Mouse (Mus musculus) c-Kit-positive CD71-negative TER-119-negative erythroid progenitor cells, embryonic 14.5 days (primary cell): ENCODE data around the gene Camk1d.
"Not testable (repeated sequence)": the region's sequence is repeated elsewhere in the genome, so short reads cannot be mapped to it uniquely, and the experiment has no call there.

Experiments used
- DNase-seq: peaks from one replicate; pipeline ENCODE4 v3.0.0-alpha.2; 2013; ENCODE audit warnings: low read depth

The Camk1d gene

DNA sequence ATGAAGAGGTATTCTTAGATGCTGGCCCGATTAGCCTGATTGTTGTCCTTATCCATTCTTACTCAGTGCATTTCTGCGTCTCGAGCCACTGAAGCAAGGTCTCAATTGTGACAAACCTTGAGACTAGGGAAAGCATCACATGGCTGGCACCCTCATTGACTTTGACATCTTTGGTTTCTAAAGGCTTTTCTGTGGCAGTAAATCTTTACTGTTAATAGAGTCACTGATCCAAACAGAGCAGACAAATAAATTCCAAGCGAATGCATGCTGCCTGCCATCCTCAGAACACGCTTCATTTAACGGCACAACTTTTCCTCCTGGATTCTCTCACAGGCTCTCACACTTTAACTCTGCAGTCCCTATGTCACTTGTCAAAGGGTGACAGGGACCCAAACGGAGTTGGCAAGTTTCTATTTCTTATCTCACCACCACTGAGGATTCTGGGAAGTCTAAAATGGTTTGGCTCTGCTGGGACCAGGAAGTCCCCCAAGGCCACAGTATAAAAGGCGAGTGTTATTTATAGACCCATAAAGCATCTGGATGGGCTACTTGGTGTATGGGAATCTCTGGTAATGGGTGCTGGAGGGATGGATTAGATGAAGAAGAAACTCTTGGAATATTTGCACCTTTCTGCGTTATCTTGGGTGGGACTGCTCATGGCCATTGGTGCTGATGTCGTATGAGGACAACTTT, 141.9 kb downstream of the Camk1d start:
- DNase-seq, result no peak

DNA sequence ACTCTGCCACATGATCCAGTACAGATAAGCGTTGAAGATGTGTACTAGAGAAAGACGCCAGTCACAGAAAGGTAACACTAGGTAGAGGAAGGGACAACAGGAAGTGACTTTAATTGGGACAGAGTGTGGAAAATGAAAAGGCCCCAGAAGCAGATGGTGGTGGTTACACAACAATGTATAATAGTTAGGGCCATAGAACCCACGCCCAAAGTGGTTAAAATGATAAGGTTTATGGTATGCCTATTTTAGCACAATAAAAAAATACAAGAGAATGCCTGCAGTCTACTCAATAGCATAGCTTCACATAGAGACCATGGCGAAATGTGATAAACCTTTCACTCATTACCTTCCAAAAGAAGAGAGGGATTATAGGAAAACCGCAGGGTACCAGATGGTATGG, 147.7 kb downstream of the Camk1d start:
- DNase-seq, result no peak

GRCm38 (mm10) chr2:5563685-5564084, 150.6 kb downstream of the Camk1d start:
- DNase-seq, result no peak

DNA sequence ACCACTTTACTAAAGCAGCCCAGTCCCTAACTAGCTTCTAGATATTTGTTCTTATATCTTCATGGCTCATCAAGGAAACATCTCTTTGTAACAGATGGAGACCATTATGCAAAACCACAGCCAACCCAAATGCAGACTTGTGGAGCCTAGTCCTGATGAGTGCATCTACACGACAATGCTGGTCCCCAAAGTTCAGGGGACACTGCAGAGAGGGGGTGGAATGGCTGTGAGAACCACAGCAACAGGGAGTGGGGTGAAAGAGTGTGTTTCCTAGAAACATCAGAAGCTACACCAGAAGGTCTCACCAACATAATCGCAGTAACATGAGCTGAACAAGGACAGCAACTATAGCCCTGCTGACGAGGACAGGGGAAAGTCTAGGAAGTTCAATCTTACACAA, 152.9 kb downstream of the Camk1d start:
- no peak for DNase-seq

DNA sequence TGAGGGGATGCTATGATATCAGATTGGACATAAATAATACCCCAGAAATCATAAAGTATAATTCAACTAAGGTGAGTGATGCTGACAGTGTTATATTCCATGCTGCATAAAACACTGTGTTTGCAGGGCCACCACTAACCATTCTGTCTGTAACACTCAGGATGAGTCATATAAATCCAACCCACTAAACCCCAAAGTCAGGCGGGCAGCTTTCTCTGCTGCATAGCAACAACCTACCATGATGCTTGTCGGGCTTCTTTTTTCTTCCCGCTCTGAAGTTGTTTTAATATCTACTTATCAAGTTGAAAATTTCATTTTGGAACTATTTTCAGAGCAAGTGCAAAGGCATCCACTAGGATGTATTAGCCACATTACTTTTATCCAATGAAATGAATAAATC, 161.1 kb downstream of the Camk1d start:
- DNase-seq, result no peak

GRCm38 (mm10) chr2:5551758-5552255, 162.5 kb downstream of the Camk1d start:
- DNase-seq, result no peak

GRCm38 (mm10) chr2:5549334-5549733, 165.0 kb downstream of the Camk1d start:
- no peak for DNase-seq

DNA sequence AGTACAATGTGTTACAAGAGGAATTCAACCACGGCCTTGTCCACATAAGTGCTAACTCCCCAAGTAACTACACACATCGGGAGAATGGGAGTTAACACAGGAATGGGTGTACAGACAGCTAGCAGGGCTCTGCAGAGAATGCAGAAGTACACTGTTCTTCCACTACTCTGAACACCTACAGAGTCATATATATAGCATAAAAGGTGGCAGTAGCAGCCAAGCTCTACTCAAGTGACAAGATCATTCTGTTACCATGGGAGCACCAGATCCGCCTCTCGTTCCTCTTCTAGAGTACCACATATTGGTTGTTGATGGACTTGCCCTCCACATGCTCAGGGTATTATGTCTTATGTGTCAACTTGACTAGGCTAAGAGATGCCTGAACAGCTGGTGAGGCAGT, 165.4 kb downstream of the Camk1d start:
- no peak for DNase-seq

- DNase-seq, result no peak
These were observed 173.4 kb downstream of the Camk1d start for GRCm38 (mm10) chr2:5540870-5541269.

DNA sequence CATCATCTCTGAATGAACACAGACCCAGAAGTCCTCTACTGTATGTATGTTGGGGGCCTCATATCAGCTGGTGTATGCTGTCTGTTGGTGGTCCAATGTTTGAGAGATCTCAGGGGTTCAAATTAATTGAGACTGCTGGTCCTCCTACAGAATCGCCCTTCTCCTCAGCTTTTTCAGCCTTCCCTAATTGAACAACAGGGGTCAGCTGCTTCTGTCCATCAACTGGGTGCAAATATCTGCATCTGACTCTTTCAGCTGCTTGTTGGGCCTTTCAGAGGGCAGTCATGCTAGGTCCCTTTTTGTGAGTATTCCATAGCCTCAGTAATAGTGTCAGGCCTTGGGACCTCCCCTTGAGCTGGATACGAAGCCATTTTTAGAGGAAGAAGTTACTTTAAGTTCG, 174.4 kb downstream of the Camk1d start:
- not testable (repeated sequence) for DNase-seq

DNA sequence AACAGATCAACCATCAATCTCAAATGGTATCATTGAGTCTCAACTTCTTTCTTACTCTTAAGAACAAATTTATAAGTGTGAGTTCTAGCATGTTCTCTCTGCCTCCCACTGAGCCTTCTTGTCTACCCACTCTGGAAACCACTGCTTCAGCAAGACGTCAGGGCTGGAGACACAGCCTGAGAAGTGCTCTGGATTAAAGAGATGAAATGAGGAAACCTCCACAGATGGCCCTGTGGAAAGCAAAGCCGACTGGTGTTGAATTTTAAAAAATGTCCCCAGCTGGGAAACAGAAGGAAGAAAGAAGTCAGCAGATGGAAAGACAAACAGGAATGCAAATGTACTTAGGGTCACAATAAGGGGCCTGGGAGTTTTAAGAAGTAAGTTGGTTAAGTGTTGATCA, 180.4 kb downstream of the Camk1d start:
- no peak for DNase-seq

DNA sequence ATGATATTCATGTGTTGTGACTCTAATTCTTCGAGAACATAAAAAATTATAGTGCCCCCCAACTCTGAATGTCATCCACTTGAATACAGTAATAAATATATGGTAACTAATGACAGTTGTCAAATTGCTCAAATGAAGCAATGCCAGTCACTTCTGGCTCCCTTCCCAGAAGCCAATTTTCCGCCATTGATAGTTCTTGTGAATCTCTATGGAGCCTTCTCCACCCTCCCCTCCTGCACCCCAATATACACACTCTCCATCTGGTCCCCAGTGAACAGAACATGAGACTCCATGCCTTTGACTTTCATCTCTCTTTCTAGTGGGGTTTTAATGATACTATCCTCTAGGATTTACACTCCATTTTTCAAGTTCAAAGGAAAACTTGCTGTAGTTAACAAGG, 184.3 kb downstream of the Camk1d start:
- DNase-seq, result no peak

GRCm38 (mm10) chr2:5519221-5519669, 195.1 kb downstream of the Camk1d start:
- no peak for DNase-seq

DNA sequence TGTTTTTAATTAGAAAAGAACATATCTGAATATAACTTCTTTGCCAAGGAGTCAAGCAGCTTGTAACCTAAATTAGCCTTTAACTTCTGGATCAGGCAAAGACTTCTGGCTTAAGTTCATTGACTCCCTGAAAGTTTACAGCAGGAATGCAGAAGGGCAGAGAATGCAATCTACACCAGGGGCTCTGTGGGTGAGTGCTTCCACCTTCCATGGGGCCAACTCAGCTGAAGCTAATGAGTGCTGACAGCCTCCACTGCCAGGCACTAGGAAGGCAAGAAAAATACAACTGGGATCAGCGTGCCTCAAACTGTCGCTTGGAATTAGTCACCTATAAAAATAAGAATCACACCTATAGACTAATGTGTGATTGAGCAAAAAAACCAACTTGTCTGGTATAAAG, 199.2 kb downstream of the Camk1d start:
- DNase-seq, result no peak

DNA sequence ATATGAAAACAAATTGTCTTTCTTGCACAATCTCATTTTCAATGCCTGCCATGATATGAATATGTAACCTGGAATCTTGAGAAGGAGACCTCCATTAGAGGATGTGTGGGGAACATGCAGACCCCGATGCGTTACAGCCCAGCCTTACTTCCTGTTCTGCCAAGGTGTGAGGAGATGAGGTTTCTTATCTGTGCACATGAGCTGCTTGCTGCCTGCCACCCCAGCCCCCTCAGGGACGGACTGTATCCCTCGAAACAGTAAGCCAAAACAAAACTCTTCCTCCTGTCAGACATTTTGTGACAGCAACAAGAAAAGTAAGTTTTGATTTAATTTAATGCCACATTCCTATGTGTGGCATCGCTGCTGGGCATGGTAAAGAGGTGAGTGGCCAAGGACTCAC, 200.2 kb downstream of the Camk1d start:
- DNase-seq, result no peak

DNA sequence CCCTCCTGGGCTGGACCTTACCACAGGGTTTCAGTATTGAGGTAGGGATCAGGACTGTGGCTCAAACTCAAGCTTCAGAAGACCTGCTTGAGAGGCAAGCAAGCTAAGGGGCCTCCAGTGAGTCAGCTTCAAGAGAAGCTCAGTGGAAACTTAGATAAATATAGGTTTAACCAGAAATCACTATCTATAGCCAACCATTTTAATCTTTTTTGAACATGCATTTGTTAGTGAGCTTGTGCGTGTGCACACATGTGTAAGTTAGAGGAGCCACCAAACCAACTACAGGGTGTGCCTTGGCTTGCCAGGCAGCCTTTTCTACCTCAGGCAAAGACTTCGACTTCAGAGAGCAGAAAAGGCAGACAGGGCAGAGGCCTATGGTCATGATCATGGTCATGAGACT, 200.7 kb downstream of the Camk1d start:
- no peak for DNase-seq

- DNase-seq, result no peak
These were observed 204.3 kb downstream of the Camk1d start for GRCm38 (mm10) chr2:5510042-5510441.

DNA sequence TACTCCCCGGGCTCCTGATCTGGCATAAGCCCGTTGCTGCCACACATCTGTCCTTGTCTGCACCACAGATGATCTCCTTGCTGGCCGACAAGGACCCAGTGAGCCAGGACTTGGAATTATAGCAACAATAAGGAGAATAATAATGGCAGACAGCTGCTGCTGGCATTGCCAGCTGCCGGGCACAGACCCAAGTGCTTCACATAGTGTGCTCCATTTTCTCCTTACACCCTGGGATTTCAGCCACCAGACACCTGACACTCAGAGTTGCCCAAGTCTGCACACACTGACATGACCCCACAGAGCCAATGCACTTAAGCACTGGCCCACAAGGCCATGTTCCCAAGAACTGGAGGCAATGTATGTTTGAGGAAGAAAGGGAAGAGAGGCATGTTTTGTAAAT, 214.7 kb downstream of the Camk1d start:
- no peak for DNase-seq

GRCm38 (mm10) chr2:5489916-5490315, 224.4 kb downstream of the Camk1d start:
- no peak for DNase-seq

- DNase-seq, result no peak
These were observed 227.0 kb downstream of the Camk1d start for GRCm38 (mm10) chr2:5487344-5487743.

GRCm38 (mm10) chr2:5486663-5487062, 227.7 kb downstream of the Camk1d start:
- DNase-seq, result no peak

DNA sequence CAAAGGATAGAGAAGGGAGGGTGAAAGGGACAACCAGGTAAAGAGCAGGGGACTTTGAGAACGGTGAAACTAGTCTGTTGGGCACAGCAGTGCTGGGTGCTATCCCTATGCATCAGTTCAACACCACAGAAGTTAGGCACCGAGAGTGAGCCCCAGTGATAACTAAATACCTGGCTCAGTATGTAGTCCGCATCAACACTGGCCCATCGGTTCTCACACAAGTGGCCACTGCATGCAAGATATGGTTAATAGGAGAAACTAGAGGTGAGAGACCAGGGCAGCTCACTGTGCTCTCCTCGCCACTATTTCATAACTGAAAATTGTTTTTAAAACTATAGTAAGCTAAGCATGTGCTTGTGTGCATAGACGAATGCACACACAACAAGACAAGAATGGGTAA, 228.5 kb downstream of the Camk1d start:
- no peak for DNase-seq

DNA sequence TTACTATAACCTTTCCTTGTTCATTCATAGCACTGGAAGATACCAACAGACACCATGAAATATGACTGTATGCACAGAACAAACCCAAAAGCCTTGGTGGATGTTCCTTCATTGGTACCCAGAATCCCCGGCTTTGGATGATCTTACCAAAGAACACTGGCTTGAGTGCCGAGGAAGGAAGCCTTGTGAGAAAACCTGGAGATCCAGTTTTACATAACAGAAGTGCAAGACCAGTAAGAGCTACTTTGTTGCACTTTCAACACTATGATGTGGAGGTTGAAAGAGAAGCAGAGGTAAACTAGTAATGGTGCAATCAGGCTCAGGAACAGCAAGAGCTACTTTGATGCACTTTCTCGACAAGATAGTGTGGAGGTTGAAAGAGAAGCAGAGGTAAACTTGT, 234.4 kb downstream of the Camk1d start:
- no peak for DNase-seq

GRCm38 (mm10) chr2:5478709-5479108, 235.6 kb downstream of the Camk1d start:
- no peak for DNase-seq
